Mouse (Mus musculus): ENCODE measurements around the gene Krt6a.
"Not testable (repeated sequence)": the region's sequence is repeated elsewhere in the genome, so short reads cannot be mapped to it uniquely, and the experiment has no call there.

The Krt6a gene

DNA sequence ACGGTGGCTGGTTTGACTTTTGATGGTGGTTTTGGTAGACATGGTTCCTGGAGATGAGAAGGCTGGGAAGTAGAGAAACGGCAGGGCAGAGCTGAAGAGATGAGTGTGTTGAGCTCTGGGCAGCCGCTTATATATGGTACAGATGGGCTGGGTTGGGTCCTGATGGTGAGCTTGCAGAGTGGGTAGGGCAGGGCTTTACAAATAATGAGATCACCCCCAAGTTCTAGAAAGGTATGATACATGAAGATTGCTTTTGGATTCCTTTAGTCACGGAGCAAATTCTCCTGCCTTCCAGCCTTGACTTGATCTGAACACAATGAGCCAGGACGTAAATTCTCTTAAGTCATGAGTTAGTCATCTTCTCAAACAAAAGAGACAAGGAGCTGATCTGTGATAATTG lies at the start of gene Krt6a:
Gene Krt6a, minus strand, starts transcription at position 101 of the 400 bp plus-strand sequence.
- no peak for DNase-seq (ENCODE audit: low spot score in 2 of 2)

DNA sequence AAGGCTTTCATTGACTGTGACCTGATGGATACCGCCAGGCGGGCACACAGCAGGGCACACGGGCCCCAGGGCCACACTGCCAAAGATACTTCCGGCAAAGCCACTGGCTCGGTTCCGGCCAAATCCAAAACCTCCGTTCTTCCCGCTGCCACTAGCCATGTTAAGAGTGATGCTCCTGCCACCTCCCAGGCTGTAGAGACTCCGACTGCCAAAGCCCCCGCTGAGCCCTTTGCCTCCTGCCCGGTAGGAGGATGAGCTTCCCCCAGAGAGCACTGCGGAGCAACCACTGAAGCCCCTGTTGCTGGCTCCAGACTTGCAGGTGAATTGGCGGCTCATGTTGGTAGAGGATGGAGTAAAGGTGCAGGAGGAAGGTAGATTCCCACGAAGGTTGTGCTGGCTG lies 48.6 kb upstream of the Krt6a start, which contains the start of gene Krt71:
Gene Krt71, minus strand, starts transcription at position 399 of the 400 bp plus-strand sequence.
- no peak for DNase-seq (ENCODE audit: low spot score in 2 of 2)

DNA sequence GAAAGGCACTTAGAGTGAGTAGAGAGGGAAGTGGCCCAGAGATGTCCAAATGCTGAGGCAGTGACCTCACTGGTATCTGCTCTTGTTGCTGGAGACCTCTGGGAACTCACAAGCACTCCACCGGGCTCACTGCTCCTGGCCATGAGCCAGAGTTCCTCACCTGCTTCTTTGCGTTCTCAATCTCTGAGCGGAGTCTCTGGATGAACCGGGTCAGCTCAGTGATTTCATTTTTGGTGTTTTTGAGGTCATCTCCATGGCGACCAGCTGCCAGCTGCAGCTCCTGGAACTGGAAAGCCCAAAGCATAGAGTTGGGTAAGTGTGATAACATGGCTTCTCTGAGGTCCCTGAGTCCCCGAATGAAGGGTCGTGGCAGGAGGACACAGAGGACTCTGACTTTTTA lies 43.7 kb upstream of the Krt6a start:
- no peak for DNase-seq (ENCODE audit: low spot score in 2 of 2)

DNA sequence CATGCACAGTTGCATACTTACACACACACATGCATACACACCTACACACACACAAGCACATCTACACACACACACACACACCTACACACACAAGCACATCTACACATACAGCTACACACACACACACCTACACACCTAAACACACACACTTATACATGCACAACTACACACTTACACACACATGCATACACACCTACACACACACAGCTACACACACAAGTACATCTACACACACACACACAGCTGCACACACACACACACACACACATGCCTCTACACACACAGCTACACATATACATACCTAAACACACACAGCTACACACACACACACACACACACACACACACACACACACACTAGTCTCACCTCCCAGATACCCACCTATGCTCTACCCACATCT lies 36.5 kb upstream of the Krt6a start:
- DNase-seq (ENCODE audit: low spot score in 2 of 2), result no peak

DNA sequence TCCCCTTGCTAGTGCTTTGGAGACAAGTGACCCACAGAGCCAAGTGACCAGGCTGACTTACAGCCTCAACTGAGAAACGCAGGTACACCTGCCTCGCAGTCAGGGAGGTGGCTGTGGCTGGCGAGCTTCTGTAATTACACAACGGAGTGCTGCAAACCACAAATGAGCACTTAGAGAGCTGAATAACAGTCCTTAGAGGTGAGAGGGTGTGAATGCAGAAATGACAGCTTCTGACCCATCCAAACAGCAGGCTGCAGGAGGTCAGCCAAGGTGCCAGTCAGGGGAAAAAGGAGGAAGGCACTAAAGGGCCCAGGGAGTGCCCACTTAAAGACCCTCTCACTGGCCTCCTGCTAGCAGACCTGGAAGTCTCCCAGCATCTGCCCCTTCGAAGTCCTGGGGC lies 30.6 kb upstream of the Krt6a start:
- DNase-seq (ENCODE audit: low spot score in 2 of 2), result no peak

DNA sequence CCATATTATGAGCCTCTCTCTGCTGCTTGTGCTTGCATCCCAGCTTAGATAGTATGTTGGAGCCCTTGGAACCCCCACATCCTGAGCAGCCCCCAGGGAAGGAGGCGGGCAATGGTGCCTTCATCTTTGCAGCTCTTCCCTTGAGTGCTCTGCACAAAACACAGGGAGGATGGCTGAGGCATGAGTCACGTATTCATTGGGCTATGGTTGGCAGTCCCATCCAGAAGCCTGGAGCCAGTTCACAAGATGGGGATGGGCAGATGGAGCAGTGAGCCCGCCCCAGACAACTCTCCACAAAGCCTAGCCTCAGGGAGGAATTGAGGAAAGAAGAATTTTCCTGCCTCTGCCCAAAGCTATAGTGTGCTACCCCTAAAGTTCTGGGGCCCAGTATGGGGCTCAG lies 21.7 kb upstream of the Krt6a start:
- DNase-seq (ENCODE audit: low spot score in 2 of 2), result no peak

DNA sequence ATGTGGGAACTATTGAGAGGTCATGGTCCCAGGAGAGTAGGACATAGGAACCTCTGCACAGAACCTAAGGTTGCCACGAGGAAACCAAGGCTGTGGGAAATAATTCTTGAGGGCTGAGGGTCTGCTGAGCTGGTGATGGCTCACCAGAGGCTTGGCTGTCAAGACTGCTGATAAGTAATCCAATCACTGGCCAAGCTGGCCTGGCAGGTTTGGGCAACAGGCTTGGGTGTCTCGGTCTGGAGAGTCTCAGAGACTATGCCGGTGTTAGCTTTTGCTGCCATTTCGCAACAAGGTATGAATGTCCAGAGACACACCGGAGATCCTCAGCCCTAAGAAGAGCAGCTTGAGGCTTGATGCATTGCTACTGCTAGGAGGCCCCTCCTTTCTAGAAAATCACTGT lies 20.2 kb upstream of the Krt6a start:
- no peak for DNase-seq (ENCODE audit: low spot score in 2 of 2)

DNA sequence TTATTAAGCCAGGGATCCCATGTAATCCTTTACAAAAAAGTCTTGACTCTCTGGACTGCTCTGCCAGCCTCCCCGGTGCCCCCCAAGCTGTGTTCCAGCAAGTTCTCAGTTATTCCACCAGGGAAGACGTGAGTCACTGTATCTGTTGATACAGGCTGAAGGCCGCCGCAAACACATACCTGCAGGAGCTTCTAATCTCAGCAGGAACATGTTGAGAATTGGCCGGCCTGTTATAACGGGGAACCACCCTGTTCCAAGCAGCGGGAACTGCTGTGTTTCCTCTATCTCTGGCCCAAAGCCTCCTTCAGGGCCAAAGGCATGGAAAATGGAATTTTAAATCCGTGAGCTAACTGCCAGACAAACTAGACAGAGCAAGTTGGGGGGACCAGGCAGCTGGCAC lies 19.6 kb upstream of the Krt6a start:
- no peak for DNase-seq (ENCODE audit: low spot score in 2 of 2)

DNA sequence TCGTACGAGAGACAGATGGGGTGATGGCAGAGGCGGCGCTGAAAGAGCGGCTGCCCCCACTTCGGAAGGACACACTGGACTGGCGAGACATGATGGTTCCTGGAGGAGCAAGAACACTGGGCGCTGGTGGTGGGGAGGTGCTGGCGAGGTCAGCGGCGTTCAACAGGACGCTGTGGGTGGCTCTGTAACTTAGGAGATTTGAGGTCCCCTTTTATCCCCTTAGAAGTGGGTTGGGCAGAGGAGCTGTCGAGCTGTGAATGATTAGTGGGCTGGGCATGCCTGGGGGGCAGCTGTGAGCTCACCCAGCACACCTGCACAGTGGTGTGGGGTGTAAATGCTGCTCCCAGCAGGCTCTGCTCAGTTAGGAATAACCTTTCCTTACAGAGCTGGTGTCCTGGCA lies 18.6 kb upstream of the Krt6a start, which contains the start of gene Krt5:
Gene Krt5, minus strand, starts transcription at position 179 of the 400 bp plus-strand sequence.
- DNase-seq (ENCODE audit: low spot score in 2 of 2), result no peak

DNA sequence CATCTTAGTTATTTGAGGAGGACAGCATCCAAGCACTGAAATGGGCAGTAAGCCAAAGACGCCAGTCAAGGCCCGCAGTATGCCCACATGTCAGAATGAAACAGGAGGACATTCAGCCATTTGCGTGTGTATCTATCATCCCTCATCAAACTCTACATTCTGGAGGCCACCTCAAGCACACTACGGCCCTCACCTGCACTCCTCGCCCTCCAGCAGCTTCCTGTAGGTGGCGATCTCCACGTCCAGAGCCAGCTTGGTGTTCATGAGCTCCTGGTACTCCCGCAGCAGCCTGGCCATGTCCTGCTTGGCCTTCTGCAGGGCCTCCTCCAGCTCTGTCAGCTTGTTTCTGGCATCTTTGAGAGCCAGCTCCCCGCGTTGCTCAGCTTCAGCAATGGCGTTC lies 14.6 kb upstream of the Krt6a start:
- no peak for DNase-seq (ENCODE audit: low spot score in 2 of 2)

DNA sequence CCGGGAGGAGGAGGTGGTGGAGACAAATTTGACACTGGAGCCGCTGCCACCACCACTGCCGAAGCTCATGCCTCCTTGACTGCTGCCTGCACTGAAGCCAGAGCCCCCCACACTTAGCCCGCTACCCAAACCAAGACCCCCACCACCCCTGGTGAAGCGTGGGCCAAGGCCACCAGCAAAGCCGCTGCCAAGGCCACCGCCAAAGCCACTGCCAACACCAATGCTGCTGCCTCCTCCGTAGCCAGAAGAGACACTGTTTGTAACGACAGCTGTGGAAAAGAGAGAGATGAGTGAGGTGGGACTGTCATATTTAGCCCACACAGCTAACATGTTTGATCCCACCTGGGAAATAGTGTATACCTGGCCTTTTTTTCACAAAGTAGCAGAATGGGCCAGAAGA lies 13.3 kb upstream of the Krt6a start:
- no peak for DNase-seq (ENCODE audit: low spot score in 2 of 2)

DNA sequence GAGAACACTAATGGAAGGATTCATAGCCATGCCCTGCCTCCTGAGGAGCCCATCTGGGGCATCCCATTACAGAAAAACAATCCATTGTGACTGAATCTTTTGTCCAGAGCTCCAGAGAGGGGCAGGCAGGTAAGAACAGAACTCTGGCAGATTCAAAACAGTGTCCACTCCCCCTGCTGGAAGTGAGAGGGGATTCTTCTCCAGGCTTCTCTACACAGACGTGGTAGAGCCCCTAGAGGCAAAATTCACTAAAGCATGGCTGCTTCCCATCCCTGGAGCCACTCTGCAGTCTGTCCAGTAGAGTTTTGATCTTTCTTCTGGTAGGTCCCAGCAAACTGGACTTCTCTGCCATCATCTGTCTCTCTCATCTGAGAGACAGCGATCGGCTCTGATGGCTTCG lies 10.0 kb upstream of the Krt6a start:
- no peak for DNase-seq (ENCODE audit: low spot score in 2 of 2)

DNA sequence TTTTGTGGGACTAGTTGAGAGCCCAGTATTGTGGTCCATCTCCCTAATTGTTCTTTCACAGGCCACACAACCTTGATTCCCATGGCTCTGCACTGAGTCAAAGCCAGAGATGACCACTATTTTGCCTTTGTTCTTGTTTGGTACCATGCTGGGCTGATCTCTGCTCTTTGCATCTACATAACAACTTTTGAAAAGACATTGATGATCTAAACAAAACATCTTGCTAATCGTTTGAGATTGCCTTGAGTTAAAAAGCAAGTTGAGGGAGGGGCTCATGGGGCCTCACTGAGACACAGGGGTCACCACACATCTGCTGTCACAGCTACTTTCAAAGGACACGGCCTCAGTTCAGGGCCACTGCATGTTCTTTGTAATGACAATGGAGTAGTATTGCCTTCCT lies 8.3 kb upstream of the Krt6a start:
- no peak for DNase-seq (ENCODE audit: low spot score in 2 of 2)

DNA sequence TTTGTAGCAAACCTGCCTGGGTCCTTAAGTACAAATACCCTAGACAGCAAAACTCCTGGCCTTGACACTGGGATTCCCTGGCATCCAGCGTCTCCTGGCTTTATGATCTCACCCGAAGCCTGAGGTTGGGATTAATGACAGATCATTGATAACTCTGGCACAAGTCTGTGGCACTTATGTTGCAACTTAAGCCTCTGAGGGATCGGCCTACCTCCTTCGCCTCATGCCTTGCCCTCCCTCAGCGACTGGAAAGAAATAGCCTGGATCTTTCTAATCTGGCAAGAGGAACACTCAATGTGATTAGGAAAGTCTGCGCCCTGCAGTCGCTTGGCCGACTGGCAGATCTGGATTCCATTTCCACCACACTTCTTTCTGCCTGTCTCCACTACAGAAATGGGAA lies 5.8 kb upstream of the Krt6a start:
- DNase-seq (ENCODE audit: low spot score in 2 of 2), result no peak

DNA sequence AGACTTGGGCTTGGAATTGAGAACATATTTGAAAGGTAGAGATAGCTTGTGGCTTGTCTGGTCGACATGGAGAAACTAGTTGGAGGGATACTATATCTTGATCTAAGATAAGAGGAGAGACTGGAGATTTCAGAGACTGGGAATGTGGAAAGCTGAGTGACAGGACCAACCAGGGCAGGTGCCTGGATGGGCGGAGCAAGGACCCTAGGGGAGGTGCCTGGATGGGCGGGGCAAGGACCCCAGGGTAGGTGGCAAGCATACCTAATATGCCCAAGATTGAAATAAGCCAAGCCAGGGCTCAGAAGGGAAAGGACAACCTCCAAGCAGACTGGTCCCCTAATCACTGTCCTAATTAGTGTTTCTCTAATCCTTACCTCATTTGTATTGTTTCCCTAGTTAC lies 5.1 kb upstream of the Krt6a start:
- no peak for DNase-seq (ENCODE audit: low spot score in 2 of 2)

DNA sequence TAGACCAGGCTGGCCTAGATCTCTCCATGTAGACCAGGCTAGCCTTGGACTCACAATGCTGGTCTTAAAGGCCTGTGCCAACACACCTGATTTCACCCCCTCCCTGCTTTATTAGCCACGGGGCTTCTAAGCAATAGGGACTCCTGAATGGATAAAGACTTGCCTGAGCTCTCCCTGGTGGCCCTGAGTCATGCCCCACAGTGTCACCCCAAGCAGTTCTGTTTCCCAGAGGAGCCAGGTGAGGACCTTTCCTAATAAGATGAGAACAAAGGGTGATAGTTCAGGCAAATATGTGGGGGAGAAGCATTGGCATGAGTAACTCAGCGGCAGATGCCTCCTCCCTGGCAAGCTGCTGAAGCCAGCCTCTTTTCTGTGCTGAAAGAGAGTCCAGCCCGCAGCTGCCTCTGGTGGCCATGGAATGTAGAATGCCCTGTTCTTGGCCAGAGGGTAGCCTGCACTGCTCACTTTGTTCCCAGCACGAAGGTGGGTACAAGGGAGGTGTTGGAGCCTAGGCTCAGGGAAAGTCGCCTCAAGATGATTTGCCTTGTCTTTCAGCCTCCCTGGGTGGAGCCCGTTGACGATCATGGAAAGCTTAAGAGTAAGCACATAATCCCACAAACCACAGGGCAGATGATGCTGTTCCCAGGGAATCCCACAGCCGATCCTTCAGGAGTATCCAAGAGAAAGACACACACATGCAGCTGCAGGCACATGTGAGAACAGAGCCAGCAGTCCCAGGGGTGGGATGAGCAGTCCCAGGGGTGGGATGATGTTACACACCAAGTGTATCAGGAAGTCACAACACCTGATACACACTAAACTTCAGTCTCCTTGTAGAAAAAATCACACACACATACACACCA lies 3.5 kb upstream of the Krt6a start:
- DNase-seq (ENCODE audit: low spot score in 2 of 2), result no peak

DNA sequence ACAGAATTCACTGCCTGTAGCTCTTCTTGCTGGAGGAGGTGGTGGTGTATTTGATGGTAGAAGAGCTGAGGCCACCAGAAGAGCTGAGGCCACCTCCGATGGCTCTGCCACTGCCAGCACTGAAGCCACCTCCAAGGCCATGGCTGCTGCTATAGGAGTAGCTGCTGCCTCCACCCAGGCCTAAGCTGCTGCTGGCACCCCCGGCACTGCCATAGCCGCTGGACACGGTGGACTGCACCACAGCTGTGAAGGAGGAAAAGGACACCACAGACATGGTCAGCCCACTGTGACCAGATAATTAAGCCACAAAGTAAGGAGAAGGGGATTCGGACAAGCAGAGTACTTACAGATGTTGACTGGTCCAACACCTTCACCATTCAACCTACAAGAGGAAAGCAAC lies 3.6 kb downstream of the Krt6a start:
- not testable (repeated sequence) for DNase-seq (ENCODE audit: low spot score in 2 of 2)

DNA sequence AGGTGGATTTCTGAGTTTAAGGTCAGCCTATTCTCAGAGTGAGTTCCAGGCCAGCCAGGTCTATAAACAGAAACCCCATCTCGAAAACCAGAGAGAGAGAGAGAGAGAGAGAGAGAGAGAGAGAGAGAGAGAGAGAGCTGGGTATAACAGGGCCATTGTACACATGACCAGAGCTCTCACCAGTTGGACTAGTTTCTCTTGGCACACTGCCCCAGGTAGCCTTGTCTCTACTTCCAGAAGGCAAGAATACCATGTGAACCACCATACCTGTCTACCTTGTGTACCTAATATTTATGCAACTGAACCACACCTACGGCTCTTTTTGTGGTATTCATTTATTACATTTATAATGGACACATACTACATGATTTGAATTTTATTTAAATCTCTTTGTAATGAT lies 5.9 kb downstream of the Krt6a start:
- no peak for DNase-seq (ENCODE audit: low spot score in 2 of 2)

DNA sequence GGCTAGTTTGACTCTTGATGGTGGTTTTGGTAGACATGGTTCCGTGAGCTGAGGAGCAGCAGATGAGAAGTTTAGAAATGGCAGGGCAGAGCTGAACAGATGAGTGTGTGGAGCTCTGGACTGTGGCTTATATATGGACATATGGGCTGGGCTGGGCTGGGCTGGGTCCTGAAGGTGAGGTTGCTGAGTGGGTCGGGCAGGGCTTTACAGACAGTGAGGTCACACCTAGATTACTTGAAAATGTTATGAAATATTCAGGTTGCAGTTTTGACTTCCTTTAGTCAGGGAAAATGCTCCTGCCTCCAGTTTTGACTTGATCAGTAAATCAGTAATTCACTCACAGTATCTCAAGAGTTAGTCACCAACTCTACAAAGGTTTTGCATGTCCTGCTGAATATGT lies 13.9 kb downstream of the Krt6a start, which contains the start of gene Krt6b:
Gene Krt6b, minus strand, starts transcription at position 101 of the 400 bp plus-strand sequence.
- DNase-seq (ENCODE audit: low spot score in 2 of 2), result no peak

DNA sequence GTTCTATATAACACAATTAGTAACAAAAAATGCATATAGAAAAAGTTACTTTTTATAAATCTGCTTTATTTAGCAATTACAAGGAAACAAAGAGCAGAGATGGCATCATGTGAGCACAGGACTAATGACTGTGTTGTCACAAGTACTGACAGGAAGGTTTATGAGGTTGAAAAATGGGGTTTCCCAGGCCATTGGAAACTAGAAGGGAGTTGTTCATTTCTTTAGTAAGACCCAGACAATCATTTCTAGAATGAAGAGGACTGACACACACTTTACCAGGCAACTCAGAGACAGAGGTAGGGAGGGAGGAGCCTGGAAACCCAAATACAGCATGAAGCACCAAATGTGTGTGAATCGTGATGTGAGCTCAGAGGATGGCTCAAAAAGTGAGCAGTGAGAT lies 18.1 kb downstream of the Krt6a start:
- no peak for DNase-seq (ENCODE audit: low spot score in 2 of 2)

DNA sequence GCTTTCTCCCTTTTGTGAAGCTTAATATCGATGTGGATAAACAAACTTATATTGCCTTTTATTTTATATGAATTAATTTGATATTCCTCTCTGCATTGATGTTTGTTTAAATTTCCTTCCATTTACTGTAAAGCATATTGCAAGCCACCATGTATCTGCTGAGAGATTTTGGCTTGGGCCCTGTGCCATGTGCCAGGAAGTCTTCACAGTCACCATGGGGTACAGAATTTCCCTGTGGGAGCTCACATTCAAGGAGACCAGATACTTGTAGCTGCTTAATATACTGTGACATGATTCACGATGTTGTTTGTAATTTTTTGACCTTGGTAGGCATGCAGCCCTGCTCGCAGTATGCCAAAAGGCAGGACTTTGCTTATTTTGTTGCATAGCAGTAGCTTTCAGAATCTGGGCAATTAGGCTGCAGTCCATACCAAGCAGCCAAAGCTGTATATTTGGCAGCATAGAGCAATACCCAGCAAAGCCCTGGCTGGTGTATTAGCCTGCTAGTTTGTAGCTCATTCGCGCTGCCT lies 41.3 kb downstream of the Krt6a start:
- DNase-seq (ENCODE audit: low spot score in 2 of 2), result no peak

DNA sequence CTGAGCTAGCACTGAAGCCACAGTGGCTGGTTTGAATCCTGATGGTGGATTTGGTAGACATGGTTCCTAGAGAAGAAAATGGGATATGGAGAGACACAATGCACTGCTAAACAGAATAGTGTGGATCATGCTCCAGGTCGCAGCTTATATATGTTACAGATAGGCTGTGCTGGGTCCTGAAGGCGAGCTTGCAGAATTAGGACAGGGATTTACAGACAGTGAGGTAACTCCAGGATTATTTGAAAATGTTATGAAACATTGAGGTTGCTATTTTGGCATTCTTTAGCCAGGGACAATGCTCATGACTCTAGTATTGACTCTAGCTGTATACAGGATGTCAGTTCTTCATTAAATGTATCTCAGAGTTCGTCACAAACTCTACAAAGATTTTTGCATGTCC lies 46.8 kb downstream of the Krt6a start, which contains the start of gene Gm5478:
Gene Gm5478, minus strand, starts transcription at position 101 of the 400 bp plus-strand sequence.
- no peak for DNase-seq (ENCODE audit: low spot score in 2 of 2)

All from left cerebral cortex, adult 9 months (tissue).